Mouse (Mus musculus) heart, embryonic 12.5 days (tissue): Measurements from ENCODE around the gene Cbx6. TPM values are rescaled to one million over a fixed set of nuclear protein-coding genes. Genes with fewer than 3 reads are reported as not detected.
"Not testable (repeated sequence)": the region's sequence is repeated elsewhere in the genome, so short reads cannot be mapped to it uniquely, and the experiment has no call there.

Source experiments
- ATAC-seq: fragments of 200-750 bp; cut with Nextera tagmentation; 2 replicates; pipeline ENCODE4 v1.8.0; 2017; ENCODE audit warnings: moderate TSS enrichment, moderate library complexity; ENCODE audit not compliant: insufficient number of reproducible peaks, low FRiP score
- H3K27ac ChIP-seq: fragments of 300-500 bp; sonication (generic); 2 replicates; pipeline ENCODE4 v1.5.1; 2016; ENCODE audit warnings: mild to moderate bottlenecking, moderate library complexity; ENCODE audit not compliant: poor library complexity, severe bottlenecking
- H3K27me3 ChIP-seq: fragments of 300-500 bp; sonication (generic); replicated peaks from 2 replicates; pipeline ENCODE4 v1.6.1; 2016; ENCODE audit warnings: mild to moderate bottlenecking, moderate library complexity
- H3K36me3 ChIP-seq: fragments of 300-500 bp; sonication (generic); 2 replicates; pipeline ENCODE4 v1.6.1; 2016; ENCODE audit warnings: mild to moderate bottlenecking, moderate library complexity
- H3K4me1 ChIP-seq: fragments of 300-500 bp; sonication (generic); replicated peaks from 2 replicates; pipeline ENCODE4 v1.6.1; 2016; ENCODE audit warnings: mild to moderate bottlenecking
- H3K4me2 ChIP-seq: fragments of 300-500 bp; sonication (generic); 2 replicates; pipeline ENCODE4 v1.6.1; 2016; ENCODE audit warnings: mild to moderate bottlenecking, moderate library complexity
- H3K4me3 ChIP-seq: fragments of 300-500 bp; sonication (generic); 2 replicates; pipeline ENCODE4 v1.5.1; 2016; ENCODE audit warnings: mild to moderate bottlenecking
- H3K9ac ChIP-seq: fragments of 300-500 bp; sonication (generic); 2 replicates; pipeline ENCODE4 v1.6.1; 2016; ENCODE audit warnings: mild to moderate bottlenecking, moderate library complexity
- H3K9me3 ChIP-seq: fragments of 300-500 bp; sonication (generic); replicated peaks from 2 replicates; pipeline ENCODE4 v1.6.1; 2016; ENCODE audit warnings: mild to moderate bottlenecking, moderate library complexity
- WGBS: fragments of 180-500 bp; shearing (Covaris S2); methylation state at CpG from one replicate; pipeline ENCODE4 v1.1.7; 2016; 5-methylcytosine and 5-hydroxymethylcytosine counted together
- polyA plus RNA-seq: library from polyadenylated mRNA; unstranded; fragments of >200 nt; fragmentation: Nextera tagmentation; extraction: Ambion mirVana; gene quantifications from 2 replicates; pipeline ENCODE4 v1.2.1, GENCODE M21; 2016

Cbx6 gene
- polyA plus RNA-seq, 1 experiment from 2014 or later: 38.0 TPM

DNA sequence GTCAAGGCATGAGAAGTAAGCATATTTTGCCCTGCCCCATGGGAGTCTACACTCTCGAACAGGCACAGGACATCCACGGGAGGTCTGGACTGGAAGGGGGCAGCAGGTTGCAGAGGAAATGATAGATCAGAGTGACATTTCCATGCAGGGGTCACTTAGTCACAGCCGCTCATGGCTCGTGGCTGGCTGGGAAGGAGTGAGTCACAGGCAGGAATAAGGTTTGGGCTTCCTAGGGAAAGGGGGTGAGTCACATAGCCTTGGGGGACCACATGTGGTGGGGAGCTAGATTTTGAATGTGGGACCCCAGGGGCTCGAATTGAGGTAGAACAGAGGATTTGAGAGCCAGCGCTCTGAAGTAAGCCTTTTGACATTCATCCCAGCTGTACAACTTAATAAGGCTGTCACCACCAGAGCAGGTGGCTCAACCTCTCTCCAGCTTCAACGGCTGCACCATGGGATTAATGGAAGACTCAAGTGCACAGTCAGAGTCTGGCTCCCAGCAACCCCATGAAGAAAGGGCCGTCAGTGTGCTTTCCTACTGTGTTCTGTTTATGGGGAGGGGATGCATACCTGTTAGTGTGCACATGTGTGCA, 20.7 kb downstream of the Cbx6 start:
- Histone ChIP-seq H3K36me3 (no peaks in the 10 kb centered on the region), H3K4me3 (no peak overlapping the region), H3K9me3 (peaks cover 4% of the 10 kb centered on the region), H3K9ac (no peak overlapping the region), H3K27me3 (peaks cover 32% of the 10 kb centered on the region; the same call in 1 of the 2 replicates), H3K4me1 (no peaks in the 10 kb centered on the region), H3K27ac (no peak overlapping the region), H3K4me2 (no peak overlapping the region)
- no peak for ATAC-seq
- 49% methylated on average over 8 of the region's 8 CpGs for WGBS

DNA sequence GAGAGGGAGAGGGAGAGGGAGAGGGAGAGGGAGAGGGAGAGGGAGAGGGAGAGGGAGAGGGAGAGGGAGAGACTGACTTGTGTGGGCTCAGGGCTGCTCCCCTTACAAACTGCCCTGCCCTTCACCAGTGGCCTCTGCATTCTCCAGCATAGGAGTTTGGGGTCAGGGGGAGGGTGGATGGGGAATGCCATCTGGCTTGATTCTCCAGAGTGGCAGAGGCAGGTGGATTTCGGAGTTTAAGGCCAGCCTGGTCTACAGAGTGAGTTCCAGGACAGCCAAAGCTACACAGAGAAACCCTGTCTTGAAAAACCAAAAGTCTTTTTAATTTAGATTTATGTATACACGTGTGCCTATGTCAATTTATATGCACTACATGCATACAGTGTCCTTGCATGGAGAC, 21.6 kb downstream of the Cbx6 start:
- peaks cover 37% of the 10 kb centered on the region; the same call in 1 of the 2 replicates for H3K27me3 ChIP-seq
- H3K4me3 ChIP-seq, H3K4me2 ChIP-seq, H3K4me1 ChIP-seq, H3K9me3 ChIP-seq, H3K9ac ChIP-seq, H3K36me3 ChIP-seq, ATAC-seq, H3K27ac ChIP-seq: not testable (repeated sequence)
- 53% methylated on average over 2 of the region's 2 CpGs for WGBS

DNA sequence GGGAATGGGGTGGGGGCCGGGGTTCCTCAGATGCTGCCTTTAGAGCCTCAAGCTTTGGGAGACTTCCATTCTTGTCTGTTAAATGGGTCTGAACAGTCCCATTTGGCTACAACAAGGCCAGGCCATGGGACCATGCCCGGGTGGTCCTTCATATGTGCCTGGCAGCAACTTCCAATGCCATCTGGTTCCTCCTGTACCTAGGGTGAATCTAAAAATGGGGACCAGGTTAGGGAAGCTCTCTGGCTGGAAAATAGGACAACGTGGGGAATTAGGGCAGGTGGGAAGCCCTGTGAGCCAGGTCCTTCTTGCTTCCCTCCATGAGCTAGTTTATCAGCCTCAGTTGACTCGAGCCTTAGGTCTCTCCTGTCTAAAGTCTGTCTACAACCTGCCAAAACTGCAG, 23.5 kb downstream of the Cbx6 start:
- WGBS: 55% methylated on average over 4 of the region's 4 CpGs
- H3K27me3 ChIP-seq: peaks cover 55% of the 10 kb centered on the region
- H3K9me3 ChIP-seq: no peaks in the 10 kb centered on the region
- ATAC-seq: no peak
- H3K36me3 ChIP-seq: no peaks in the 10 kb centered on the region
- no peak overlapping the region for H3K4me2 ChIP-seq
- no peak overlapping the region for H3K9ac ChIP-seq
- H3K27ac ChIP-seq: no peak overlapping the region
- H3K4me3 ChIP-seq: no peak overlapping the region
- no peaks in the 10 kb centered on the region for H3K4me1 ChIP-seq

DNA sequence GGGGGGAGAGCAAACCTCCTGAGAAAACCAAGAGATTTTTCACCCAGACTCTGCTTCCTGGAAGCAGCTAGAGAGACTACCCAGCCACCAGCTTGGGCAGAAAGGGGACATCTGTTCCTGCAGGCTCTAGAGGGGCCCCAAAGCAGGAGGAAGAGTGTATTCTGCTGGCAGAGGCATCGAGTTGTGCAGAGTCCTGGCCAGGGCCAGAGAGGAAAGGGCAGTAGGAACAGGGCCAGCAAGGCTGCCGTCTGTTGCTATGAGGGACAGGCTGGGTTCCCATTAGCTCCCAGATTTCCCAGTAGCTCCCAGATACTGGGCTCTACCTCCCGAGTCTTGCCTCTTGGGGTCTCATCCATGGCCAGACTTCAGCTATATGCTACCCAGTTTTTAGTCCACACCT, 24.4 kb downstream of the Cbx6 start:
- no peaks in the 10 kb centered on the region for H3K9me3 ChIP-seq
- H3K4me3 ChIP-seq: no peak overlapping the region
- 48% methylated on average over 3 of the region's 3 CpGs for WGBS
- no peak overlapping the region for H3K27ac ChIP-seq
- peaks cover 59% of the 10 kb centered on the region for H3K27me3 ChIP-seq
- ATAC-seq: no peak
- H3K36me3 ChIP-seq: no peaks in the 10 kb centered on the region
- H3K4me2 ChIP-seq: no peak overlapping the region
- H3K4me1 ChIP-seq: peaks cover under 1% of the 10 kb centered on the region; the same call in 1 of the 2 replicates
- H3K9ac ChIP-seq: no peak overlapping the region

GRCm38 (mm10) chr15:79808658-79809057, 25.8 kb downstream of the Cbx6 start:
- no peaks in the 10 kb centered on the region for H3K9me3 ChIP-seq
- 49% methylated on average over 5 of the region's 5 CpGs for WGBS
- no peak overlapping the region for H3K4me2 ChIP-seq
- H3K4me1 ChIP-seq: peaks cover 11% of the 10 kb centered on the region
- H3K27ac ChIP-seq: no peak overlapping the region
- no peak overlapping the region for H3K9ac ChIP-seq
- peaks cover 68% of the 10 kb centered on the region for H3K27me3 ChIP-seq
- no peak overlapping the region for H3K4me3 ChIP-seq
- ATAC-seq: no peak
- H3K36me3 ChIP-seq: no peaks in the 10 kb centered on the region

DNA sequence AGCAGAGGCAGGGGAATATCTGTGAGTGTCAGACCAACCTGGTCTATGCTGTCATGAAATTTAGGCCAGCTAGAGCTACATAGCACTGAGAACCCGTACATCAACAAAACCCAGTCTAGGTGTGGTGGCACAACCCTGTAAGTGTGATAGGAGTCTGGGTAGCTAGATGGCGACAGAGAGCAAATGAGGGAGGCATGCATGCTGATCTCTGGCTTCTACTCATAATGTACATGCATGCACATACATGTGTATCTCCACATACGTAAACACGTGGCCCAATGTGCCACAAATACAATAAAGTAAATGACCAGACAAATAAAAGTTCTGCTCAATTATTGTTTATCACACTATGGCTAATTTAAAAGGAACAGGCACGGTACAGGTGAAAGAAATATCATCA, 26.4 kb downstream of the Cbx6 start:
- no peak overlapping the region for H3K9ac ChIP-seq
- no peaks in the 10 kb centered on the region for H3K9me3 ChIP-seq
- no peak overlapping the region for H3K4me3 ChIP-seq
- peaks cover 17% of the 10 kb centered on the region for H3K4me1 ChIP-seq
- no peak overlapping the region for H3K4me2 ChIP-seq
- H3K27ac ChIP-seq: no peak overlapping the region
- peaks cover 73% of the 10 kb centered on the region for H3K27me3 ChIP-seq
- 34% methylated on average over 5 of the region's 5 CpGs for WGBS
- H3K36me3 ChIP-seq: no peaks in the 10 kb centered on the region
- ATAC-seq: no peak

DNA sequence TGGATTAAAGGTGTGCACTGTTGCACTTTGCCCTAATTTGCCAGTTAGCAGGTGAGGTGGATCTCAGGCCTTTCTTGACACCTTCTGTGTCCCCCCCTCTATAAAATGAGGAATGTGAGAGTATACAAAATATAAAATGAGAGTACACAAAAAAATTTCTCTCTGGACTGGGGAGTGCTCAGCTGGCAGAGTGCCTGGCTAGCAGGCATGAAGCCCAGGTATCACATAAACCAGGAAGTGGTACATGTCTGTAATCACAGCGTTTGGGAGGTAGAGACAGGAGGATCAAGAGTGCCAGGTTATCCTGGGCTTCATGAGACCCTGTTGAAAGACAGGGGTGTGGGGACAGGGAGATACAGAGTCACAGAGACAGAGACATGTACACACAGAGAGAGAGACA, 27.4 kb downstream of the Cbx6 start:
- Histone ChIP-seq H3K4me3 (no peak overlapping the region), H3K9me3 (no peaks in the 10 kb centered on the region), H3K9ac (no peak overlapping the region), H3K36me3 (no peaks in the 10 kb centered on the region), H3K4me2 (no peak overlapping the region), H3K27ac (no peak overlapping the region), H3K4me1 (peaks cover 18% of the 10 kb centered on the region), H3K27me3 (peaks cover 84% of the 10 kb centered on the region)
- ATAC-seq: no peak
- WGBS: 26% methylated on average over 1 of the region's 1 CpGs

- peak overlapping the region; percentile 64 for H3K4me3 ChIP-seq
- no peaks in the 10 kb centered on the region for H3K36me3 ChIP-seq
- H3K9me3 ChIP-seq: no peaks in the 10 kb centered on the region
- ATAC-seq: no peak
- peak overlapping the region; percentile 95; the same call in 1 of the 2 replicates for H3K4me2 ChIP-seq
- 23% methylated on average over 8 of the region's 8 CpGs for WGBS
- peaks cover 18% of the 10 kb centered on the region for H3K4me1 ChIP-seq
- no peak overlapping the region for H3K9ac ChIP-seq
- peaks cover 86% of the 10 kb centered on the region for H3K27me3 ChIP-seq
- H3K27ac ChIP-seq: no peak overlapping the region
Measured at GRCm38 (mm10) chr15:79805246-79805645, 29.2 kb downstream of the Cbx6 start.

DNA sequence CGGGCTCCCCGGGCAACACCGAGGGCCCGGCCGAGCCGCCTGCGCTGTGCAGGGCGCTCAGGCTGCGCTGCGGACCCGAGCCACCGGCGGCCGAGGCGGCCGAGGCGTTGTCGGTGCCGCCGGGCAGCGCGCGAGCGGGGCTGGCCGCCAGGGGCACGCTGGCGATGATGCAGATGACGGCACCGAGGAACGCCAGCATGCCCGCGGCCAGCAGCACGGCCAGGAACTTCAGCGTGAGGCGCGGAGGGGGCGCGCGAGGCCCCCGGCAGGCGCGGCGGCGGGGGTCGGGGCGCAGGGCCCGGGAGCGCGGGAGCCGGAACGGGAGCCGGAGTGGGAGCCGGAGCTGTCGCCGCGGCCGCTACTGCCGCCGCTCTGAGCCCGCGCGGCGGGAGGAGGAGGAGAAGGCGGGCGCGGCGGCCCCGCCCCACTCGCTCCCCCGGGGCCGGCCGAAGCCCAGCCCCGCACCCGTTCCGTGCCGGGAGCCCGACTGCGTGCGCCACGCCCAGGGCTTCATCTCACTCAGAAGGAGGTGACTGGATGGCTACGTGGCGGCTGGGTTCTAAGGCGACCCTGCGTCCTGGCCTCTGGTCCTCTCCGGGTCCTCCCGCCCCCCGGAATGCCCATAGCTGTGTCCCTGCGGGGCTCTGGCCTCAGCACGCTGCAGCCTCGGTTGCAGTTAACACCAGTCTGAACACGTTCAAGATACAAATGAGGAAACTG, 30.0 kb downstream of the Cbx6 start, which contains the start of gene Nptxr:
Nptxr (minus strand) TSS at position 415 of the 720 bp plus-strand sequence.
- peak within 1 kb of the TSS; percentile 95 for H3K4me2 ChIP-seq
- peak; percentile 41; the same call in 1 of the 2 replicates for ATAC-seq
- no peak within 1 kb of the TSS for H3K27ac ChIP-seq
- H3K4me3 ChIP-seq: peak within 1 kb of the TSS; percentile 64
- H3K9me3 ChIP-seq: no peaks in the 10 kb centered on the region
- H3K9ac ChIP-seq: peak within 1 kb of the TSS; percentile 71
- H3K27me3 ChIP-seq: peaks cover 88% of the 10 kb centered on the region
- peaks cover 18% of the 10 kb centered on the region for H3K4me1 ChIP-seq
- no peaks in the 10 kb centered on the region for H3K36me3 ChIP-seq
- WGBS: under 1% methylated on average over 84 of the region's 91 CpGs

DNA sequence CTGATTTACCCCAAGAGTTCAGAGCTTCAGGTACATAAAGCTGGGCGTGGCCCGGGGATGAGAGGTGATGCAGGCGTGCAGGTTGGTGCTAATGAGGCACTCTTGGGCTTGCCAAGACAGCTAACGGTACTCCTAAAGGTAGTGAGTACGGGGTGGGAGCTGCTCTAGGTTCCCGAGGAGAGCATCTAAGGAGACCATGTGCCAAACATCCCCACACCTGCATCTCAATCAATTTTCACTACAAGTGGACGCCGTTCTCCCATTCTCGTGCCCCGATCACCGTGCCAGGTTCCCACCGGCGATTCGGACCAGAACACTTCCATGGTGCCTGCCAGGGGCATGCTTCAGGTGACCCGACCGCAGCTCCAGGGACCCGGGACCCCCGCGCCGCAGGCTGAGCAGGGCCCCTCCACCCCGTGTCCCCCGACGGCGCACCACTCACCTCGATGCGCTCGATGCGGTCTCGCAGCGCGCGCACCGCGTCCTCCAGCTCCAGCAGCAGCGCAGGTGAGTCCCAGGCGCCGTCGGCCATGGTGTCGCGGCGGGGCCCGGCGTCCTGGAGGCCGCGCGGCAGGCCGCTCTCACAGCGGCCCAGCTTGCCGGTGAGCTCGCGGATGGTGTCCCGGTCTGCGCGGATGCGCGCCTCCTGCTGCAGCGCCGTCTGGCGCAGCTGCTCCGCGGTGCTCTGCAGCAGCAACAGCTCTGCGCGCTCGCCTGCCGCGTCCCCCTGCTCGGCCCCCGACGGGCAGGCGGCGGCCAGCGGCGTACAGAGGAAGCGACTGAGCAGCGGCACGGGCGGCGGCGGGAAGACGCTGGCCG, 30.7 kb downstream of the Cbx6 start:
- WGBS: 6% methylated on average over 81 of the region's 81 CpGs
- no peak for ATAC-seq
- no peaks in the 10 kb centered on the region for H3K9me3 ChIP-seq
- no peak overlapping the region for H3K27ac ChIP-seq
- peak overlapping the region; percentile 64 for H3K4me3 ChIP-seq
- peak overlapping the region; percentile 95 for H3K4me2 ChIP-seq
- no peaks in the 10 kb centered on the region for H3K36me3 ChIP-seq
- H3K9ac ChIP-seq: peak overlapping the region; percentile 71
- H3K4me1 ChIP-seq: peaks cover 18% of the 10 kb centered on the region
- H3K27me3 ChIP-seq: peaks cover 90% of the 10 kb centered on the region

- WGBS: 66% methylated on average over 4 of the region's 4 CpGs
- Histone ChIP-seq H3K4me1 (peaks cover 18% of the 10 kb centered on the region), H3K9me3 (no peaks in the 10 kb centered on the region)
Measured at GRCm38 (mm10) chr15:79802304-79802703, 32.2 kb downstream of the Cbx6 start.

More at GRCm38 (mm10) chr15:79802304-79802703, 32.2 kb downstream of the Cbx6 start:
- no peak for ATAC-seq
- Histone ChIP-seq H3K27ac (no peak overlapping the region), H3K36me3 (no peaks in the 10 kb centered on the region), H3K4me2 (no peak overlapping the region), H3K9ac (no peak overlapping the region), H3K4me3 (no peak overlapping the region), H3K27me3 (peaks cover 86% of the 10 kb centered on the region)
